Mouse (Mus musculus) A20 (cell line): Measurements from ENCODE around the gene Psmg4.

Source experiments
- DNase-seq: peaks from one replicate; pipeline ENCODE4 v3.0.0-alpha.2; 2011; ENCODE audit warnings: low read depth, low spot score

The Psmg4 gene

DNA sequence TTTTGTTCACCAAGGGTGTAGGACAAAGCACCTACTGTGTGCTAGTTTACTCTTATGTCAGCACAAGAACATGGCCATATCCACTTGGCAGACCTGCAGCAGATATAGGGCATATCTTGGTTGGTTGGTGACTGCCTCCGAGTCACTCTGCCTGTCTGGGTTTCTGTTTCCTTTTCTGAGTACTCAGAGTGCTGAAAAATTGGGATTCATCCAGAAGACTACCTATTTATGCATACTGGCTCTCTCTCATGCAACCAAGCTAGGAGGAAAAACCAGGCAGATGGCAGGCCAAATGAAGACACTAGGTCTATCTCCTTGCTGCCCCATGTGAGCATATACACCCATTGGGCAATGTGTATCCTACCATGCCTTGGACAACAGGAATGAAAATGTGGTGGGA, 32.9 kb downstream of the Psmg4 start:
- no peak for DNase-seq

DNA sequence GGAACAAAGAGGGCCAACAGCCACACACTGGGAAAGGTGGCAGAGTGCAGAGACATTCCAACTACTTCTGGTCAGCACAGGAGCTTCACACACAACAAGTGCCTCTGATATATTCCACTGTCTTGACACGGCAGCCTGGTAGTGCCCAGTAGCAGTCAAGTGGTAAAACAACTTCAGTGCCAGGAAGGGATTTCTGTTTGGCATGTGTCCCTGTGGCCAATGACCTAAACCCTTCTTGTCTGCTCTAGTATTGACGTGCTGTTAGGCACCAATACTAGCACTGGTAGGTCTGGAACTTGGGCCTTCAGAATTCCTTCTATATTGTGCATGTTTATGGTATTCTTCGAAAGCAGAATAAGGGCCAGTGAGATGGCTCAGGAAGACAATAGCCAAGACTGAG, 42.5 kb downstream of the Psmg4 start:
- no peak for DNase-seq

DNA sequence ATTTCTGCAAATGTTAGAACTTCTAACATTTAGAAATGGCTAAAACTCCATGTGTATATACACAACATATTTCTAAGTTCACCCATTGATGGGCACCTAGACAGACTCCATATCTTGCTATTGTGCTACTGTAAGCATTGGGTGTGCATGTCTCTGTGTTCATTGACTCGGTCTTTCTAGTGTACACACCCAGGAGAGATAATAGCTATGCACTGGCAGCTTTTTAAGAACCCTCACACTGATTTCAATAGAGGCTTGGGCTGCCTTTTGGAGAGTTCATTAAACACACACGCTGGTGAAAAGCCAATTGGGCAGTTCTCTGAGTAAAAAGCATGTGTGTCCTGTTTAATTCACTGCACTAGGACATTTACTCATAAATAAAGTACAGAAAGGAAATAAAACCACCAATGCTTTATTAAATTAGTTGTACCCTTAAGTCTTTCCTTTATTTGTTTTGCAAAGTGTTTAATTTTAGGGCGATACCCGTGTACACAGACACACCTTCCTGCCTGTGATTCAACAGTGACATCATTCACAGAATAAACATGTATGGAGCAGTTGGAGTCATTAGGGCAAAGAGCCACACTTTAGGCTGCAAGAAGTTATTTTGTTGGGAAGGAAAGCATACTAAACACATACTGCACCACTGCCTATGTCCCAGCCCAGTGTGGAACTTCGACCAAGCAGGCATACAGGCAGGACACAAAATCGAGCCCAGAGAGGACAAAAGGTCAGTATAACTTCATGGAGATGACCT, 45.1 kb downstream of the Psmg4 start:
- no peak for DNase-seq

DNA sequence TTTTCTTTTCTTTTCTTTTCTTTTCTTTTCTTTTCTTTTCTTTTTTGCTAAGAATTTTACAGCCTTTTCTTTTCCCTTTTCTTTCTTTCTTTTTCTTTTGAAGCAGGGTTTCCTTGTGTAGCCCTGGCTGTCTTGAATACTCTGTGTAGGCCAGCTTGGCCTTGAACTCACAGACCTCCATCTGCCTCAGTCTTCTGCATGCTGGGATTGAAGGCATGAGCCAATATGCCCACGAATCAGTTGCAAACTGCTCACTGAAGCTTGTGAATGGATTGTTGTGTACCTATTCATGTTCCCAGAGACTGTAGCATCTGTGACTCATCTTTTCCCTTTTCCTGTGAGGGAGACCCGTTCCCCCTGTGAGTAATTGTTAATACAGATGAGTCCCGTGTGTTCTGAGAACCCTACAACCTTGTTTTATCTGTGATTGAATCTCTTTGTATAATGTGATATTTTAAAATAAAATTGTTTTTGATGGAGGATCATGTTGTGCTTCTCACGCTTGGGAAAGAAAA, 48.6 kb downstream of the Psmg4 start:
- DNase-seq: no peak

DNA sequence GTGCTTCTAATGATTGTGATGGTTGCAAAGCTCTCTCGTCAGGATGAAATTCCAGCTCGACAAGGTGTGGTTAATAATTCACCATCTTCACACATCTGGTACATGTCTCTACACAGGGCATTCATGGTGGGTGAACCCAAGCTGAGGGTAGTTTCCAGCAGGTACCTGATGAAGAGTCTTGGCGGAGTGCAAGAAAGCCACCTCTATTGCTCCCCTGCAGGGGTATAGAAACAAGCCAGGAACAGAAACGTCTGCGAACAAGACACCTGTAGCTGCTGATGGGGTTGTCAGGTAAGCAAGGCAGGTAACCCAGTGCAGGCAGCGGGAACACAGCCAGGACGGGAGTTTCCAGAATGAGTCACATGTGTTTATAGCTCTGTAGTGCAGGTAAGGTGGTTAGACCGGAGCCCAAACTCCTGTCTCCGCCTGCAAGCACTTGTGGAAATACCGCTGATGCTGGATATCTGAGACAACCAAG, 50.0 kb downstream of the Psmg4 start:
- DNase-seq: no peak

DNA sequence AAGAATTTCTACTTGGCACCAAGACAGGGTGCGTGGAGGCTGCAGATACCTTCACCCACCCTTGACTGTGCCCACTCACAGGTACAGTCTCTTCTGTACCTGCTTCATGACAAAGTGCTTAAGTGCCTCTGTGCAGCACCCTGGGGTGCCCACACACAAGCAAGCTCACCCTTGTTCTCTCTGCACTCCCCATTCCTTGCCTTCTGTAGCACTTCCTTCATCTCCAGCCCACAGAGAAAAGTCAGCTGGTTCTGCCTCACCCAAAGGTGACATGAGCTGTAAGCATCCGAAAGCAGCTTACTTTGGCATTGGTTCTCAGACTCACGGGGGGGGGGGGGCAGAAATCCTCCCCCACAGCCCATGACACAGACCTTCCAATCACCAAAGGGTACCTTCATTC, 52.1 kb downstream of the Psmg4 start:
- DNase-seq: no peak

DNA sequence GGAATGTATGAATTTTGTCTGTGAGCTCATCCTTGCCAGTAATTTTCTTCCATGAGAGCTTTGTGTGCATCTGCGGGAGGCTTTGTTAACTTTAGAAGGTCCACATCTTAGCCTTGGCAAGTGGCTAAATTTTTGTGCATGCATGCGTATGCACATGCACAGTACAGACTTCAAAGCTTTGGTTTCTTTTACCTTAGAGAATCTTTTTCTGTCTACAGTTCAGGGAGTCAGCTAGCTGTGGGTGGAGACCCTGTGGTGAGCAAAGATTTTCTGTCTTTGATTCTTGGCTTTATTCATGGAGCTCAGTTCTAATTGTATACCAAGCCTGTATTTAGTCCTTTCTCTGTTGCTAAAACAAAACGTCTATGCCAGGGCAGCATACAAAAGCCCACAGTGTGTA, 56.0 kb downstream of the Psmg4 start:
- no peak for DNase-seq

DNA sequence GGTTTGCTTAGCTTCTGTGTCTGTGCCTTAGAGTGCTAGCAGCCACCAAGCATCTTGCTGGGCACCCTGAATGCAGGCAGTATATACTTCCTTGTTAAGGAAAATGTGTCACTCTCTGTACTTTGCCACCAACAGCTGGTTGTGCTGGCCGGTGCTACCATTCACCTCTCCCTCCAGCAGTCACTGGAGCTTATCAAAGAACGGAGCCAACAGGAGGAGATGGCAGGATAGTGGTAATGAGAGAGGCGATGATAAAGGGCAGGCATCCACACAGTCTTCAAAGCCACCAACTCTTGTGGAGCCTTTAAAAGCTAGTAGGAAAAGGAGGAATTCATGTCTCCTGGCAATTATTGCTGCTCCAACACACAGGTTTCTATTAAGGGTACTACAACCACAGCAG, 57.0 kb downstream of the Psmg4 start:
- no peak for DNase-seq

DNA sequence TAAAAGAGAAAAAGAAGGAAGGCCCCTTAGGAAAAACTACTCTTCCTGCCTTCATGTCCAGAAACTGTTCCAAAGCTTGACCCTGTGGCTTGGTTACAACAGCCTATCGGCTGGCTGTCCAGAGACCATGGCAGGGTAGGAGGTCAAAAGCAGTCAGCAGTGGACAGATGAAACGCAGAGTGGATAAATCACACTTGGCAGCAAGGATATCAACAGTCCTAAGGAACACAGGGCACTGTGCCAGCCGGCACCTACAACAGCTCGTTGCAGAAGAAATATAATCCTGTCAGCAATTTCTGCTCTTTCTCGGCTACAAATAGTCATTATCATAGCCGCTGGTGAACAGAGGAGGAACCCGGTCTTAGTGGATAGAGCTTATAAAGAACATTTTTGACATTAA, 60.2 kb downstream of the Psmg4 start:
- DNase-seq: no peak

DNA sequence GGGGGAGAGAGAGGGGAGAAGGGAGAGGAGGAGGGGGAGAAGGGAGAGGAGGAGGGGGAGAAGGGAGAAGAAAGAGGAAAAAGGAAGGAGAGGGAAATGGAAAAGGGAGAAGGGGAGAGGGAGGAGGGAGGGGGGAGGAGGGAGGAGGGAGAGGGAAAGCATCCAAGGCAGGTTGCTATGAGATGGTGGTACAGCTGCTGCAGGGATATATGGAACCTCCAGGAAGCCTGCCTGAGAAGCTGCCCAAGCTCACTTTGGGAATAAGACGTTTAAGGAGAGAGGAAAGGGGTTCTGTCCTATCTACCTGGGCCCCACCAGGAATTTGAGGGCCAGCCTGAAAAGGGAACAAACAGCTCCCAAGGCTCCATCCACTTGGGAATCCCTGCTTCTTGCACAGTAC, 64.2 kb downstream of the Psmg4 start:
- no peak for DNase-seq
